Mouse (Mus musculus): ENCODE measurements around the gene Gemin2. TPM values are rescaled to one million over a fixed set of nuclear protein-coding genes. Genes with fewer than 3 reads are reported as not detected.
A peak's percentile ranks its signal among the peaks of the same experiment; 100 is the strongest.

The Gemin2 gene
- polyA plus RNA-seq, 1 experiment, result 2.9 TPM

GRCm38 (mm10) chr12:59039162-59039970 is 26.2 kb downstream of the Gemin2 start:
- TF ChIP-seq POLR2A (IDR thresholded peaks at IDR 0.05; ENCODE audit: low read depth, low read length) (no peak), CTCF (conservative IDR thresholded peaks at IDR 0.05; ENCODE audit: insufficient read depth, insufficient read length, low read depth, low read length) (no peak)
- Histone ChIP-seq H3K27me3 (replicated peaks; ENCODE audit: control insufficient read depth, insufficient read depth, low read length) (no peaks in the 10 kb centered on the region), H3K27ac (ENCODE audit: insufficient read depth, low read depth, low read length) (no peak overlapping the region), H3K36me3 (ENCODE audit: control insufficient read depth, insufficient read depth, low read length) (no peaks in the 10 kb centered on the region; the same call in 1 of the 2 replicates), H3K4me1 (ENCODE audit: control insufficient read depth, insufficient read depth, low read length) (no peaks in the 10 kb centered on the region), H3K4me3 (ENCODE audit: insufficient read depth, low read depth, low read length) (no peak overlapping the region)
- 75% methylated on average over 10 of the region's 10 CpGs for WGBS
- DNase-seq, result no peak

GRCm38 (mm10) chr12:59039971-59040844 is 27.0 kb downstream of the Gemin2 start:
- Histone ChIP-seq H3K36me3 (ENCODE audit: control insufficient read depth, insufficient read depth, low read length) (no peaks in the 10 kb centered on the region; the same call in 1 of the 2 replicates), H3K4me1 (ENCODE audit: control insufficient read depth, insufficient read depth, low read length) (no peaks in the 10 kb centered on the region), H3K27me3 (replicated peaks; ENCODE audit: control insufficient read depth, insufficient read depth, low read length) (no peaks in the 10 kb centered on the region), H3K4me3 (ENCODE audit: insufficient read depth, low read depth, low read length) (peak overlapping the region; percentile 11; the same call in 1 of the 2 replicates), H3K27ac (ENCODE audit: insufficient read depth, low read depth, low read length) (peak overlapping the region; percentile 69)
- WGBS, result 16% methylated on average over 23 of the region's 23 CpGs
- peak; percentile 52 for TF ChIP-seq POLR2A (IDR thresholded peaks at IDR 0.05; ENCODE audit: low read depth, low read length)
- TF ChIP-seq CTCF (conservative IDR thresholded peaks at IDR 0.05; ENCODE audit: insufficient read depth, insufficient read length, low read depth, low read length), result no peak
- DNase-seq, result peak; percentile 48

- Histone ChIP-seq H3K27me3 (replicated peaks; ENCODE audit: control insufficient read depth, insufficient read depth, low read length) (no peaks in the 10 kb centered on the region), H3K4me3 (ENCODE audit: insufficient read depth, low read depth, low read length) (no peak overlapping the region), H3K27ac (ENCODE audit: insufficient read depth, low read depth, low read length) (no peak overlapping the region), H3K4me1 (ENCODE audit: control insufficient read depth, insufficient read depth, low read length) (no peaks in the 10 kb centered on the region), H3K36me3 (ENCODE audit: control insufficient read depth, insufficient read depth, low read length) (no peaks in the 10 kb centered on the region; the same call in 1 of the 2 replicates)
- WGBS, result 37% methylated on average over 7 of the region's 7 CpGs
- TF ChIP-seq POLR2A (IDR thresholded peaks at IDR 0.05; ENCODE audit: low read depth, low read length), result no peak
- TF ChIP-seq CTCF (conservative IDR thresholded peaks at IDR 0.05; ENCODE audit: insufficient read depth, insufficient read length, low read depth, low read length), result no peak
- no peak for DNase-seq
Measured at GRCm38 (mm10) chr12:59040851-59041250, 27.7 kb downstream of the Gemin2 start.

GRCm38 (mm10) chr12:59052470-59052869 is 39.3 kb downstream of the Gemin2 start:
- Histone ChIP-seq H3K27ac (ENCODE audit: insufficient read depth, low read depth, low read length) (no peak overlapping the region), H3K4me3 (ENCODE audit: insufficient read depth, low read depth, low read length) (no peak overlapping the region), H3K4me1 (ENCODE audit: control insufficient read depth, insufficient read depth, low read length) (no peaks in the 10 kb centered on the region), H3K36me3 (ENCODE audit: control insufficient read depth, insufficient read depth, low read length) (peaks cover 2% of the 10 kb centered on the region), H3K27me3 (replicated peaks; ENCODE audit: control insufficient read depth, insufficient read depth, low read length) (no peaks in the 10 kb centered on the region)
- DNase-seq, result no peak
- TF ChIP-seq CTCF (conservative IDR thresholded peaks at IDR 0.05; ENCODE audit: insufficient read depth, insufficient read length, low read depth, low read length) (no peak), POLR2A (IDR thresholded peaks at IDR 0.05; ENCODE audit: low read depth, low read length) (no peak)
- WGBS, result 87% methylated on average over 3 of the region's 3 CpGs

GRCm38 (mm10) chr12:59053166-59053565 is 40.0 kb downstream of the Gemin2 start:
- 91% methylated on average over 5 of the region's 5 CpGs for WGBS
- no peaks in the 10 kb centered on the region for H3K4me1 ChIP-seq (ENCODE audit: control insufficient read depth, insufficient read depth, low read length)
- no peak overlapping the region for H3K27ac ChIP-seq (ENCODE audit: insufficient read depth, low read depth, low read length)
- no peaks in the 10 kb centered on the region; the same call in 1 of the 2 replicates for H3K36me3 ChIP-seq (ENCODE audit: control insufficient read depth, insufficient read depth, low read length)
- no peaks in the 10 kb centered on the region for H3K27me3 ChIP-seq (replicated peaks; ENCODE audit: control insufficient read depth, insufficient read depth, low read length)
- no peak overlapping the region for H3K4me3 ChIP-seq (ENCODE audit: insufficient read depth, low read depth, low read length)
- TF ChIP-seq CTCF (conservative IDR thresholded peaks at IDR 0.05; ENCODE audit: insufficient read depth, insufficient read length, low read depth, low read length) (no peak), POLR2A (IDR thresholded peaks at IDR 0.05; ENCODE audit: low read depth, low read length) (no peak)
- no peak for DNase-seq

- H3K36me3 ChIP-seq (ENCODE audit: control insufficient read depth, insufficient read depth, low read length), result no peaks in the 10 kb centered on the region; the same call in 1 of the 2 replicates
- no peaks in the 10 kb centered on the region for H3K27me3 ChIP-seq (replicated peaks; ENCODE audit: control insufficient read depth, insufficient read depth, low read length)
- DNase-seq, result no peak
- H3K4me3 ChIP-seq (ENCODE audit: insufficient read depth, low read depth, low read length), result no peak overlapping the region
- H3K27ac ChIP-seq (ENCODE audit: insufficient read depth, low read depth, low read length), result no peak overlapping the region
- no peaks in the 10 kb centered on the region for H3K4me1 ChIP-seq (ENCODE audit: control insufficient read depth, insufficient read depth, low read length)
- TF ChIP-seq POLR2A (IDR thresholded peaks at IDR 0.05; ENCODE audit: low read depth, low read length) (no peak), CTCF (conservative IDR thresholded peaks at IDR 0.05; ENCODE audit: insufficient read depth, insufficient read length, low read depth, low read length) (no peak)
Measured at GRCm38 (mm10) chr12:59053976-59054375, 40.8 kb downstream of the Gemin2 start.
